Mouse (Mus musculus) cerebellum, adult 11 months (tissue): ENCODE data around the gene Map2k5.

Source experiments
- DNase-seq: peaks from one replicate; pipeline ENCODE4 v3.0.0; 2022

Map2k5 gene

GRCm38 (mm10) chr9:63182306-63182960, 195.3 kb downstream of the Map2k5 start:
- DNase-seq, result no peak

GRCm38 (mm10) chr9:63181337-63182178, 196.1 kb downstream of the Map2k5 start:
- DNase-seq, result no peak

GRCm38 (mm10) chr9:63178296-63178695, 199.4 kb downstream of the Map2k5 start:
- DNase-seq, result no peak

GRCm38 (mm10) chr9:63174001-63174721, 203.5 kb downstream of the Map2k5 start:
- no peak for DNase-seq

DNA sequence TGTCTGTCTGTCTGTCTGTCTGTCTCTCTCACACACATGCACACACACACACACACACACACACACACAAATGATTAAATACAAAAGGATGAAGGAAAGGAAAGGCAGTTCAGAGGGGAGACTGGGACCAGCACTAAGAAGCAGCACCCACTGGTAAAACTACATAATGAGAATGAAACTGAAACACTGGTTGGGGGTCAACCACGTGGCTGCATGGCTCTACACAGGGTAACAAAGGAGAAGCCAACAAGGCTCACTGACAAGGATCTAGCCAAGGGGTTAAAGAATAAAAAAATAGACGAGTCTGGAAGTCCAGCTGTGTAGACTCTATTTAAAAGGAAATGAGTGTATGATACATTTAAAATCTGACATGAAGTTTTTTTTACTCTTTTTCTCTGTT, 205.8 kb downstream of the Map2k5 start:
- no peak for DNase-seq

DNA sequence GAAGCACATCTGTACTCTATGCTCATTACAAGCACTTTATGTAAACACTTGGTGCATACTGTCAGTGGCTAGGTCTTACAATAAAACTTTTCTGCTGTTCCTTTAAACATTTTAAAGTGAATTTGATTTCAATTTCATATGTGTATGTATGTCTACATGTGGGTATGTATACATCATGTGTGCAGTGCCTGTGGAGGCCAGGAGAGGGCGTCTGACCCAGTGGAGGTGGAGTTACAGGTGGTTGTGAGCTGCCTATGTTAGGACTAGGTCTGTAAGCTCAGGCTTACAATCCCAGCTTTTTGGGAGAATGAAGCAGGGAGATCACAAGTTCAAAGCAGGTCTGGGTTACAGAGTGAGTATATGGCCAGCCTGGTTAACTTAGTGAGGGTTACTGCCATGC, 208.6 kb downstream of the Map2k5 start:
- DNase-seq, result no peak

DNA sequence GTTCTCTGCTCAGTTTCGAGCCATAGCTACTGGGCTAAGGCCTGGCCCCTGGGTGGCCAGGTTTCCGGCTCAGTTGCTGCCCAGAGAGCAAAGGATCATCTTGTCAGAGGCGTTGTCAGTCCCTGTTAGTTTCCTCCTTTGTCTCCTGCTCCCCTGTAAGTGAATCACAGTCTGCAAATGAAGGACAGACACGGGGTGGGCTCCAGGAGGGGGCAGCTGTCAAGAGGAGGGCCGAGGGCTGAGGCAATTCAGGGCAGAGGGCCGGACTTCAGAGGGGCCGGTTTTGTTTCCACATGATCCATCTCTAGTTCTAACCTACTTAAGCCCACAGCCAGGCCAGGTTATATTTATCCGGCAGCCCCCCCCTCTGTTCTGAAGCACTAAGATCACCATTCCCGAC, 212.6 kb downstream of the Map2k5 start:
- no peak for DNase-seq

GRCm38 (mm10) chr9:63163756-63164155, 213.9 kb downstream of the Map2k5 start:
- DNase-seq, result no peak

DNA sequence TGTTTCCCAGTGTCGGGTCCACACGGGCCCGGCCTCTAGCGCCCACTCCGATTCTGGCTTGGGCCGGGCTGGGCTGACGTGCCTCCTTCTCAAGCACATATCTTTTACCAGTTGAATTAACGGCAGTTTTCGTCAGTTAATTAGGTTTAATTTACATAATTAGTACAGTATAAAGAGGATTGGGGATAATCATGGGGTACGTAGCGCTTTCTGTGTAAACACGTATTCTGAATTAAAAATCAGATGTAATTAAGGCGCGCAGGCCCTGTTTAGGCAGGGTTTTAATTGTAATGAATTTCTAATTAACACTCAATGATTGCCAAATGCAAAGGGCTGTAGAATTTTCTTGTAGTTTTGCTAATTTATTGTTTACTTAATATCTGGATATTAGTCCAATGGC, 225.8 kb downstream of the Map2k5 start:
- no peak for DNase-seq

DNA sequence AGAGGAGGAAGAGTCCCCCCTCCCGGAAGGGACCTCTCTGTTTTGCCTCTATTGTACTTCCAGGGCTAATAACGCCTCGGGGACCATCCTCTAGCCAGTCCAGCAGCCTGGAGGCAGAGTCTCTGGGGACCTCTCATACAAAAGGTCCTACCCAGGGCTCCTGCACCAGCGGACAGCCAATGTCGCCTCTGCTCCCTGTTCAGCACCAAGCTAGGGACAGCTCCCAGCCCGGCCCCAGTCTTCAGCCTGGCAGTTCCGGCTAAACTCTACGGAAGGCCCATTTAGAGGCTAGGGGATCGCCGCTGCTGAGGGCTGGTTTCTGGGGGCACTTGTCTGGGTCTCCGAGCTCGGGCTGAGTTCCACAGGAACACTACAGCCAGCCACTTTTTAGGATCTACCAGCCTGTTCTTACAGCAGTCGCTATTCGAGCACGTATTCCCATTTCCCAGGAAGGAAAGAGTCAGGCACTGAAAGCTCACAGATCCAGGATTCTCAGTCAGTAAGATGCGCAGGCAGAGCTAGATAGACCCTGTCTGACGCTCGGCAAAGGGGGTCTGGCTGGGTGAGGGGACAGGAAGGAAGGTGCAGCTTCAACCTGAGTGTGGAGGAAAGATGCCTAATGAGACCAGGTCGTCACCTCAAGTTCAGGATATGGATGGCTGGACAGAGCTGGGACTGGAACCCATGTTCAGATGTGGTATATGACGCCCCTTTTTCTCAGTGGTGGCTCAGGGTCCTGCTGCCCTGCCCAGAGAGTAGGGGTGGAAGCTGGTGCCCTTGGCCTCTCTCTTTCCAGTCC, 226.4 kb downstream of the Map2k5 start:
- DNase-seq, result no peak

GRCm38 (mm10) chr9:63150086-63150800, 227.5 kb downstream of the Map2k5 start:
- DNase-seq, result no peak

GRCm38 (mm10) chr9:63149372-63149766, 228.3 kb downstream of the Map2k5 start:
- DNase-seq, result no peak

DNA sequence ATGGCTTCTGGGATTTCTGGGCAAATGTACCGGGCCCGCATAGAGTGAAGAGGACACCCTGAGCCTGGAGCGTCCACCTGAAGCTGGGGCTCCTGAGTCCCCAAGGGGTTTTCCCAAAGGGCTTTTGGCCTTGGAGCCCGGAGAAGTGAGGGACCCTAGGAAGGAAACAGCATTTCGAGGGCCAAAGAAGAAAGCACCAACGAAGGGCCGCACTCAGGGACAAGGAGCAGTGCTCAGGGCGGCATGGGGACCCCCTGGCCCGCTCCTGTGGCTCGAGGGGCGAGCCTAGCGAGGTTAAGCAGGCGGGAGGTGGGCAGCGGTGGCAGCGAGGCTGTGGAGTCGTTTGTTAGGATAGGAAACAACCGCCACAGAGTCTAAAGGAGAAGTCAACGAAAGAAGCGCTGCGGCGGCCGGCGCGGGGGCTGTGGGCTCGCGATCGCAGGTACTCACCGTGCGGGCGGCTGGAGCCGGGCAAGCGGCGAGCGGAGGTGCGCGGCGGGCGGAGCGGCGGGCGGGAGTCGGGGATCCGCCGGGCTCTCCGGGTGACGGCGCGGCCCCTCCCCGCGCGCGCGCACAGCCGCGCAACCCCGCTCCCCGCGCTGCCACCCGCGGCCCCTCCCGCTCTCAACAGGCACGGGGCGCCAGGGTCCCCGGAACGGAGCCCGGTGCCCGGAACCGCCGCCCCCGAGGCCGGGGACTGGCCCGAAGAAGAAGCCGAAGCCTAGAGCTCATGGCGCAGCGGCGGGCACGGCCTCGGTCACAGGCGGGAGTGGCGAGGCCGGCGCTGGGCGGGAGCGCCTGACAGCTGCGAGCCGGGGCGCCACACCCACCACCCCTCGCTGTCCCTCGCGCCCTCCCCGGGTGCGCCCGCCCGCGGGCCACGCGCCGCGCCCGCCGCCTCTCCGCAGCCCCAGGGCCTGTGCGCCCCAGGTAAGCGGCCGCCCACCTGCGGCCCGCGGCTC, 229.0 kb downstream of the Map2k5 start, which contains the start of gene Skor1:
TSS of gene Skor1 (minus strand) at position 552 of the 962 bp plus-strand sequence.
- no peak for DNase-seq

- no peak for DNase-seq
Observed at GRCm38 (mm10) chr9:63147786-63148409, 229.8 kb downstream of the Map2k5 start.

DNA sequence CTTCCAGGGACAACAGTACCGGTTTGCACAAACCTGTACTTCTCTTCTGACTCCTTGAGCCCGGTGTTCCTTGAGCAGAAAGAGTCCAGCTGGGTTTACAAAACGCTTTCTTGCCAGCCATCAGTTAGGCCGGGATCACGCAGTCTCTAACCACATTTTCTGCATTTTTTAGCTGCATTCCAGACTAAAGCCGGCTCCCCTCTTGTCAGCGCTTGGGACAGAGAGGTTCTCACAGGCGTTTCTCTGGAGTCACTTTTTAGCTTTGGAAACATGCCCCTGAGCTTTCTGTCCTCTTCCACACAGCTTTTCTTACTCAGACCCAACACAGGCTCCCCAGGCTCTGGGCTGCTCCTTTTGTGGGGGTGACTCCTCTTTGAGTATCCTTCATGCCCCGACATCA, 230.4 kb downstream of the Map2k5 start:
- no peak for DNase-seq

GRCm38 (mm10) chr9:63146856-63147274, 230.8 kb downstream of the Map2k5 start:
- no peak for DNase-seq

DNA sequence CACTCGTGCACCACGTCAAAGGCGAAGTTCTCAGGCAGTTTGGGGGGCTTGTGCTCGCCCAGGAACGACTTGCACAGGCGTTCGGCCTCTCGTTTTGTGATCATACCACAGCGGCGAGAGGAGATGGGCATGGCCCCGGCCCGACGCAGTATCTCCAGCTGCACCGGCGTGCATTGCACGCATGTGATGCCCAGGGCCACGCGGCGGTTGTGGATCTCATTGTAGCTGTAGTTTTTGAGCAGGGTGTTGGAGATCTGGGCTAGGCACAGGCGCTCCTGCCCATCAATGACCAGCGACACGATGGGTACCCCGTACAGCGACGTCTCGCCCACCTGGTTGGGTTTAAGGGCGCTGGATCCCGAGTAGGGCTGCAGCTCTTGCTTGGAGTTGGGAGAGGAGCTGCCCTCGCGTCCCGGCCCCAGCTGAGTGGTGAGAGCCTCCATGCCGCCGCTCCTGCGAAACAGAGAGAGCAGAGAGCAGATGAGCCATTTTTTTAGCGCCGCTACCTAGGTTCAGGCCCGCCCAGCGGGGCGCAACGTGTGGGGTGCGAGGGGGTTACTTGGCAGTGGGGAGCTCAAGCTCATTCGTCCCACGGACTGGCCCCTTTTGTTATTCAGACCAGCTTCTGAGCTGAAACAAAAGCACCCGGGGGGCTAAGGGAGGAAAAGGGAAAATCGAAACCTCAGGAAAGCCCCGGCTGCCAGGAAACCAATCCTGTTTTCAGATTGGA, 231.4 kb downstream of the Map2k5 start:
- DNase-seq, result no peak

DNA sequence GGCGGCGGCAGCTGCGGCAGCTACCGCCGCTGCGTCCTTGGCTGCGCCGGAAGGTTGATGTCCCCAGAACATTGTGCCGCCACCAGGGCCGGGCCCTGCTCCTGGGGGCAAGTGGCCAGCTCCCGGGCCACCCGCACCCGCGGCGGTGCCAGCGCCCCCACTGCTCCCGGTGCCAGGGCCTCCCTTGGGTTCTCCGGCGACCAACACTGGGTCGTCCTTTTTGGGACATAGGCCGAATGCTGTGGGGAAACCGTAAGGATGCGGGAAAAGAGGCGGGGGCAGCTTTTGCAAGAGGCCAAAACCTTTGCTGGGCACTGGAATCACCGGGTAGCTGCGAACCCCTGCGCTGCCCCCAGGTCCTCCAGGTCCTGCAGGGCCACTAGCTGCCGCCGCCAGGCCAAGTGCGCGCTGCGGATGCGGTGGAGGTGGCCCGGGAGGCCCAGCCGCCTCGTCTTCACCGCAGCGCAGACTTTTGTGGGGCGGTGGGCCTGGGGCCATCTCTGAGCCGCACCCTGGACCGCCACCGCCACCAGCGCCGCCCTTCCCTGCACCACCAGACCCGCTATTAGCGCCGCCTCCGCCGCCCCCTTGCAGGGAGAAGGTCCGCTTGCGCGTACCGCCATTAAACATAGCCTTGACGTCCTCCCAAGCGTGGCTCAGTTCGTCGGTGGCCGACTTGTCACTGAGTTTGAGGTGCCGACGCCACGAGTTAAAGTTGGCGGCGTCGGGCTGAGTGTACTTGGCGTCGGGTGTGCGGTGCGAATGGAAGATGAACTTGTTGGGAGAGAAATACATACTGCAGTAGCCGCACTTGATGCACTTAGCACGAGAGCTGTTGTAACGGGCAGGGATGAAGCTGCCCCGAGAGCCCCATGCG, 232.2 kb downstream of the Map2k5 start:
- no peak for DNase-seq
